Mouse (Mus musculus): ENCODE data around the gene Klhl7. TPM values are rescaled to one million over a fixed set of nuclear protein-coding genes. Genes with fewer than 3 reads are reported as not detected.
"Not testable (repeated sequence)": the region's sequence is repeated elsewhere in the genome, so short reads cannot be mapped to it uniquely, and the experiment has no call there.

Klhl7 gene
- polyA plus RNA-seq, 1 experiment from 2014 or later = 53.2 TPM

DNA sequence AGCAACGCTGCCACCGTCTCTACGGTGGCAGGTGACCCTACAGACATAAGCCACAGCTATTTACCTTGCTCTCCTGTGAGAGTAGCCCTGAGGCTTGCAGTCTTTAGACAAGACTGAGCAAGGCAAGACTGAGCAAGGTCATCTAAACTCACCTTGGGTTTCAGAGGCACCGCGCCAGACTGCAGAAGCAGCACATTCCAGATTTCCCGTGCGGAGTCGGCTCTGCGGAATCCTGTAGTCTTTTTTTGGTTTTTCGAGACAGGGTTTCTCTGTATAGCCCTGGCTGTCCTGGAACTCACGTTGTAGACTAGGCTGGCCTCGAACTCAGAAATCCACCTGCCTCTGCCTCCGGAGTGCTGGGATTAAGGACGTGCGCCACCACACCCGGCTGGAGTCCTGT, 14.2 kb upstream of the Klhl7 start:
- Histone ChIP-seq H3K27ac (replicated peaks; ENCODE audit: low read depth, low read length) (no peak overlapping the region), H3K9ac (ENCODE audit: low read depth, low read length) (no peak overlapping the region), H3K4me2 (ENCODE audit: low read depth, low read length) (no peak overlapping the region), H3K4me3 (ENCODE audit: low read depth, low read length) (no peak overlapping the region), H3K36me3 (ENCODE audit: control insufficient read depth, insufficient read depth, low read length) (no peaks in the 10 kb centered on the region), H3K27me3 (replicated peaks; ENCODE audit: control insufficient read depth, insufficient read depth, low read length) (no peaks in the 10 kb centered on the region), H3K9me3 (ENCODE audit: control insufficient read depth, low read length) (no peaks in the 10 kb centered on the region), H3K4me1 (ENCODE audit: control insufficient read depth, insufficient read depth, low read length) (no peaks in the 10 kb centered on the region)
- DNase-seq (ENCODE audit: low spot score) = no peak
- 81% methylated on average over 16 of the region's 16 CpGs for WGBS
- ATAC-seq (ENCODE audit: low read depth) = no peak

DNA sequence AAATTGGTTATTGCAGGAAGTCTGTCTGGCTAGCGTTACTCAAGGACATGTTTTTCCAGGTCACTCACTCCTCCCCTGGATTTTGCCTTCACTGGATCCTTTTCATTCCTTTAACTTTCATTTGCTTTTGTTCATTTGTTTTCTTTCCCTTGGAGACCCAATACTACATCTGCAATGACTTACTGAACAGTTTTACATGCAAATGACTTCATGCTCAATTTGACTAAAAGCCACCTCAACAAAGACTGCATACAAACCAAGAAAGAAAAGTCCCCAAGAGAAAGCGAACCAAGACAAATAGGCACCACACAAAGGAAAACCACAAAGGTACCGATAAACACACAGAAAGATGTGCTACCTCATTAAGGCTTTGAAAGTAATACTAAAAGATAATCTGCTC, 13.5 kb upstream of the Klhl7 start:
- Histone ChIP-seq H3K9me3 (ENCODE audit: control insufficient read depth, low read length) (no peaks in the 10 kb centered on the region), H3K4me1 (ENCODE audit: control insufficient read depth, insufficient read depth, low read length) (no peaks in the 10 kb centered on the region), H3K27ac (replicated peaks; ENCODE audit: low read depth, low read length) (no peak overlapping the region), H3K4me3 (ENCODE audit: low read depth, low read length) (no peak overlapping the region), H3K9ac (ENCODE audit: low read depth, low read length) (no peak overlapping the region), H3K27me3 (replicated peaks; ENCODE audit: control insufficient read depth, insufficient read depth, low read length) (no peaks in the 10 kb centered on the region), H3K4me2 (ENCODE audit: low read depth, low read length) (no peak overlapping the region), H3K36me3 (ENCODE audit: control insufficient read depth, insufficient read depth, low read length) (no peaks in the 10 kb centered on the region)
- 60% methylated on average over 3 of the region's 3 CpGs for WGBS
- ATAC-seq (ENCODE audit: low read depth) (no peak), DNase-seq (ENCODE audit: low spot score) (no peak)

DNA sequence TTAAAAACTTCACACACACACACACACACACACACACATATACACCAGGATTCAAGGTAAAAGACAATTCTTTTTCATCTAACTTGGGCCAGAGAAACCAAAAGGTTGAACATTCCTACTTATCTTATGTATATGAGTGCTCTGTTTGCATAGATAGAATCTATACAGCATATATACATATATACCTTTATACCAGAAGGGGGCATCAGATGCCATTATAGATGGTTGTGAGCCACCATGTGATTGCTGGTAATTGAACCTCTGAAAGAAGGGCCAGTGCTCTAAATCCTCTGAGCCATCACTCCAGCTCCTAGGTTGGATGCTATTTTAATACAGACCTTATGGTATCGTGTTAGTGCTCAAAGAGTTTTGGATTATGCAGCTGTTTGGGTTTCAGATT, 12.0 kb upstream of the Klhl7 start:
- Histone ChIP-seq H3K4me1 (ENCODE audit: control insufficient read depth, insufficient read depth, low read length) (no peaks in the 10 kb centered on the region), H3K9ac (ENCODE audit: low read depth, low read length) (no peak overlapping the region), H3K9me3 (ENCODE audit: control insufficient read depth, low read length) (no peaks in the 10 kb centered on the region), H3K27me3 (replicated peaks; ENCODE audit: control insufficient read depth, insufficient read depth, low read length) (no peaks in the 10 kb centered on the region), H3K27ac (replicated peaks; ENCODE audit: low read depth, low read length) (no peak overlapping the region), H3K4me2 (ENCODE audit: low read depth, low read length) (no peak overlapping the region), H3K36me3 (ENCODE audit: control insufficient read depth, insufficient read depth, low read length) (no peaks in the 10 kb centered on the region), H3K4me3 (ENCODE audit: low read depth, low read length) (no peak overlapping the region)
- DNase-seq (ENCODE audit: low spot score) = no peak
- WGBS = 89% methylated on average over 1 of the region's 1 CpGs
- ATAC-seq (ENCODE audit: low read depth) = no peak

DNA sequence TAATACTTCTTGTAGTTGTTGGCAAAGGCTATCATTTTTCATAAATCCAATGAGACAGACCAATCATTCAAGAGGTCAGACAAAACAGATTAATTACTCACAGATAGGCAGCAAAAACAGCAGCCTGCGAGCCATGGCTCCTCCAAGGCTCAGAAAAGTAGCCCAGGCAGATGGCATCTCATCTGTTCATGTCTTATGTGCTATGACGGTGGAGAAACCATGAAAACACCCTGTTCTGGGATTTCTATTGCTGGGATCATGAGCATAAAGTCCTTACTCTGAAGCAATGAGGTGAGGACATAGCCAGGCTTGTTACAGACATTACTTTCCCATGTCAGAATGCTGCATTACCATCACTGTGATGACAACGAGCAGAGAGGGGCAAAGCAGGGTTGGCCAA, 7.9 kb upstream of the Klhl7 start:
- ATAC-seq (ENCODE audit: low read depth) = no peak
- DNase-seq (ENCODE audit: low spot score) = no peak
- H3K4me1 ChIP-seq (ENCODE audit: control insufficient read depth, insufficient read depth, low read length) = no peaks in the 10 kb centered on the region
- no peaks in the 10 kb centered on the region for H3K27me3 ChIP-seq (replicated peaks; ENCODE audit: control insufficient read depth, insufficient read depth, low read length)
- 66% methylated on average over 3 of the region's 3 CpGs for WGBS
- no peaks in the 10 kb centered on the region for H3K9me3 ChIP-seq (ENCODE audit: control insufficient read depth, low read length)
- H3K9ac ChIP-seq (ENCODE audit: low read depth, low read length) = no peak overlapping the region
- no peak overlapping the region for H3K4me3 ChIP-seq (ENCODE audit: low read depth, low read length)
- H3K4me2 ChIP-seq (ENCODE audit: low read depth, low read length) = no peak overlapping the region
- H3K27ac ChIP-seq (replicated peaks; ENCODE audit: low read depth, low read length) = no peak overlapping the region
- H3K36me3 ChIP-seq (ENCODE audit: control insufficient read depth, insufficient read depth, low read length) = no peaks in the 10 kb centered on the region

DNA sequence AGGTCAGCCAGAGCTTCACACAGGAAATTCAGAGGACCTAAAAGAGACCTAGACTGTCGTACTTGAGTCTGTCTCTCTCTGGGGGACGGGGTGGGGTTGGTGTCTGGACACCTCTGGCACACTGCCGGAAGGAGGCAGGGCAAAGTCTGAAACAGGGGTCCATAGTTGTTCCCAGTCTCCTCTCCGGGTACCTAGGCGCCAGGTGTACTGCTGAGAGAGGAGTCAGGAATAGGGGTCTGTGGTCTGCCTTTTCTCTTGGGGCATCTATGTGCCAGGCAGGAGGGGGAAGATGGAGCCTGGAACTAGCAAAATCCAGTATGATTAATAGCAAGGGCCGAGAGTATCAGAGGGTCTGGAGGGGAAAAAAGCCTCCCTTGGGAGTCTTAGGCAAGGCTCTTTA, 5.0 kb upstream of the Klhl7 start:
- ATAC-seq (ENCODE audit: low read depth) (no peak), DNase-seq (ENCODE audit: low spot score) (no peak)
- Histone ChIP-seq H3K36me3 (ENCODE audit: control insufficient read depth, insufficient read depth, low read length) (no peaks in the 10 kb centered on the region), H3K4me1 (ENCODE audit: control insufficient read depth, insufficient read depth, low read length) (no peaks in the 10 kb centered on the region), H3K9ac (ENCODE audit: low read depth, low read length) (no peak overlapping the region), H3K4me3 (ENCODE audit: low read depth, low read length) (no peak overlapping the region), H3K4me2 (ENCODE audit: low read depth, low read length) (no peak overlapping the region), H3K9me3 (ENCODE audit: control insufficient read depth, low read length) (no peaks in the 10 kb centered on the region), H3K27ac (replicated peaks; ENCODE audit: low read depth, low read length) (no peak overlapping the region), H3K27me3 (replicated peaks; ENCODE audit: control insufficient read depth, insufficient read depth, low read length) (no peaks in the 10 kb centered on the region)
- WGBS = 74% methylated on average over 6 of the region's 6 CpGs

DNA sequence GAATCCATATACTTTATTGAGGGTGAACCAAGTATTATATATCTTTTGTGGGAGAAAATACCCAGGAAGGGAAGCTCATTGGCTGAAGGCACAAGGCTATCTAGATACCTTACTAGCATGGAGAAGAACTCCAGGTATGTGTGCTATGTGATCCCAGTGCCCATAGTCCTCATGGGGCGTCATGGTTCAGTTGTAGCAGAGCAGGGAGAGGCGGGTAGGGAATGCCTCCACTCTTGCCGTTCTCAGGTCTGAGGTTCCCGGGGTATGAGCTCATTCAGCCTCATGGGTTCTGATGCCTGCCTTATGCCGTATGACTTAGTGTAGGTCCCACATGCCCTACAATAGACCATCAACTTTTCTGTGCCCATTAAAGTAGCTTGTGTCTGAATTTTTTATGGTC, 4.5 kb upstream of the Klhl7 start:
- WGBS = 67% methylated on average over 5 of the region's 5 CpGs
- H3K27me3 ChIP-seq (replicated peaks; ENCODE audit: control insufficient read depth, insufficient read depth, low read length) = no peaks in the 10 kb centered on the region
- no peak overlapping the region for H3K27ac ChIP-seq (replicated peaks; ENCODE audit: low read depth, low read length)
- no peak for DNase-seq (ENCODE audit: low spot score)
- no peaks in the 10 kb centered on the region for H3K4me1 ChIP-seq (ENCODE audit: control insufficient read depth, insufficient read depth, low read length)
- no peak overlapping the region for H3K4me3 ChIP-seq (ENCODE audit: low read depth, low read length)
- no peak overlapping the region for H3K9ac ChIP-seq (ENCODE audit: low read depth, low read length)
- no peak overlapping the region for H3K4me2 ChIP-seq (ENCODE audit: low read depth, low read length)
- H3K9me3 ChIP-seq (ENCODE audit: control insufficient read depth, low read length) = no peaks in the 10 kb centered on the region
- no peak for ATAC-seq (ENCODE audit: low read depth)
- no peaks in the 10 kb centered on the region for H3K36me3 ChIP-seq (ENCODE audit: control insufficient read depth, insufficient read depth, low read length)

DNA sequence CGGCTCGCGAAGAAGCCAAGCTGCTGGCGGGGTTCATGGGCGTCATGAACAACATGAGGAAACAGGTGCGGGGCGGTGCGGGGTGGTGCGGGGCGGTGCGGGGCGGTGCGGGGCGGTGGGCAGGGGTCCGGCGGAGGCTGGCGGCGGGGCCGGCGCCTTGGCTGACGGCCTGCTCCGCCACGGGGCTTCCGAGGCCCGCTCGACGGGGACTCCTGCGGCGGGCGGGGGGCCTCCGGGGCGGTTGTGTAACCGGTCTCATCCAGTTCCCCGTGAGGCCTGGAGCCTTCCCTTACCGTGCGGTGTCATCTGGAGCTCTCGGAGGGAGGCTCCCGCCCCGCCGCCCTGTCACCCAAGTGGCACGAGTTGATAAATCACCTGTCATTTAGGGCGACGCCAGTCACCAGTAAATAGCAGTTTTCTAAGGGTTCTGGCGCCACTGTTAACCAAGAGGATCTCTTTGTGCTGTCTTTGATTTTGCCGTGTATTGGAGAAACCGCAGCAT, 456 bp downstream of the Klhl7 start:
- Histone ChIP-seq H3K9ac (ENCODE audit: low read depth, low read length) (peak overlapping the region; percentile 82), H3K36me3 (ENCODE audit: control insufficient read depth, insufficient read depth, low read length) (no peaks in the 10 kb centered on the region), H3K4me3 (ENCODE audit: low read depth, low read length) (peak overlapping the region; percentile 65), H3K9me3 (ENCODE audit: control insufficient read depth, low read length) (no peaks in the 10 kb centered on the region), H3K27me3 (replicated peaks; ENCODE audit: control insufficient read depth, insufficient read depth, low read length) (no peaks in the 10 kb centered on the region), H3K27ac (replicated peaks; ENCODE audit: low read depth, low read length) (peak overlapping the region; percentile 91), H3K4me1 (ENCODE audit: control insufficient read depth, insufficient read depth, low read length) (peaks cover 4% of the 10 kb centered on the region; the same call in 1 of the 2 replicates), H3K4me2 (ENCODE audit: low read depth, low read length) (peak overlapping the region; percentile 47)
- peak; percentile 75 for DNase-seq (ENCODE audit: low spot score)
- 0% methylated on average over 16 of the region's 46 CpGs for WGBS
- peak; percentile 89 for ATAC-seq (ENCODE audit: low read depth)

DNA sequence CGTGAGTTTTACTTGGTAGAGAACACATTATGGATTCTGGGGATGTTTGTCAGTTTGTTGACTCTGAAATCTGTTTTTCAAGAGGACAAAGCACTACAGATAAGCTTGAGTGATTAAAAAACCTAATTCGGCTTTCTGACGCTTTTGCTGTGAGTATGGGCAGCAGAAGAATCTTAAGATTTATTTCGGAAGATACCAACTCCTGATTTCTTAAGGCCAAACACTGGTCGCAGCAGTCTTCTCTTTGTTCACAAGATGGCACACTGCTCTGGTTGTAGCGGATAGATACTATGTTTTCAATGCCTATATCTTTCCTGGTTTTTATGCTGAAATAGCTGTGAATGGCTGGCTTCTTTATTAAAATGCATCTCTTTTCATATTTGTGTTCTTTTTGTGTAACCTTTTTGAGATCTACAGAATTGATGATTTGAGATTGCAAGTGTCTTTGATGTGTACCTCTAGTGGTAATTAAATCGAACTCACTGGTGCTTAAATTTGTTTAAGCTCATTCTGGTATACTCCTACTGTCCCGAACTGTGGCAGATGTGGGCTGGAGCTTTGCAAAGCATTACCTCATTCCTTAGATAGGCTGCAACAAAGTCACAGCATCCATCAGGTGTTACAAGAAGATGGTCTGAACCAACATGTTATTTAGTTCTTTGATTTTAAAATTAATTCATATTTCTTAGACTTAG, 1.2 kb downstream of the Klhl7 start:
- WGBS = 6% methylated on average over 8 of the region's 8 CpGs
- Histone ChIP-seq H3K27ac (replicated peaks; ENCODE audit: low read depth, low read length) (peak overlapping the region; percentile 91), H3K27me3 (replicated peaks; ENCODE audit: control insufficient read depth, insufficient read depth, low read length) (no peaks in the 10 kb centered on the region), H3K4me1 (ENCODE audit: control insufficient read depth, insufficient read depth, low read length) (peaks cover 4% of the 10 kb centered on the region; the same call in 1 of the 2 replicates), H3K36me3 (ENCODE audit: control insufficient read depth, insufficient read depth, low read length) (no peaks in the 10 kb centered on the region), H3K9ac (ENCODE audit: low read depth, low read length) (peak overlapping the region; percentile 82), H3K4me3 (ENCODE audit: low read depth, low read length) (peak overlapping the region; percentile 65), H3K4me2 (ENCODE audit: low read depth, low read length) (peak overlapping the region; percentile 47), H3K9me3 (ENCODE audit: control insufficient read depth, low read length) (no peaks in the 10 kb centered on the region)
- DNase-seq (ENCODE audit: low spot score) (peak; percentile 69), ATAC-seq (ENCODE audit: low read depth) (no peak)

DNA sequence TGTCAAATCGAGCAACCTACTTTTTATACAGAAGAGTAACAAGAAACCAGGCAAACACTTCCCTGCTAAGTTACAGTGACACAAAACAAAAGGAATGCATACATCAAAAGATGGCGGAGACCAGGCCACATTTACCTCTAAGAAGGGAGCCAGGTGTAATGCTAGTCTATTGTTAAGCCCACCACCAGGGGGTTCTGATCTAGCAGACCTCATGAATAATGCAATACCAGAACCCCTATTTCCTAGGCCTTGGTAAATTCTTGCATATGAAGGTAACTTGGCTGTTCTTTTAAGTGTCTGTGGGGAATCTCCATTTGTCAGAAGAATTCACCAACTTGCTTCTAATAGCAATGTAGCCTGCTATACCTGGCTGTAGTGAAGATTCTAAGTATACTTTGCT, 2.8 kb downstream of the Klhl7 start:
- not testable (repeated sequence) for H3K36me3 ChIP-seq (ENCODE audit: control insufficient read depth, insufficient read depth, low read length); H3K27ac ChIP-seq (replicated peaks; ENCODE audit: low read depth, low read length); ATAC-seq (ENCODE audit: low read depth); H3K27me3 ChIP-seq (replicated peaks; ENCODE audit: control insufficient read depth, insufficient read depth, low read length); H3K4me3 ChIP-seq (ENCODE audit: low read depth, low read length); H3K9me3 ChIP-seq (ENCODE audit: control insufficient read depth, low read length); H3K4me1 ChIP-seq (ENCODE audit: control insufficient read depth, insufficient read depth, low read length); H3K4me2 ChIP-seq (ENCODE audit: low read depth, low read length); H3K9ac ChIP-seq (ENCODE audit: low read depth, low read length); DNase-seq (ENCODE audit: low spot score)
- 66% methylated on average over 2 of the region's 2 CpGs for WGBS

All from embryonic facial prominence, embryonic 14.5 days (tissue).